Mouse (Mus musculus): Measurements from ENCODE around the gene Ppp1r27. TPM values are rescaled to one million over a fixed set of nuclear protein-coding genes. Genes with fewer than 3 reads are reported as not detected.
"Not testable (repeated sequence)": the region's sequence is repeated elsewhere in the genome, so short reads cannot be mapped to it uniquely, and the experiment has no call there.

Ppp1r27 gene
- polyA plus RNA-seq, 1 experiment, result not detected

- H3K4me3 ChIP-seq (ENCODE audit: insufficient read depth, low read depth, low read length), result peak overlapping the region; percentile 85
- WGBS, result 8% methylated on average over 11 of the region's 11 CpGs
- H3K27ac ChIP-seq (ENCODE audit: insufficient read depth, low read depth, low read length), result no peak overlapping the region
- TF ChIP-seq POLR2A (IDR thresholded peaks at IDR 0.05; ENCODE audit: insufficient read depth, low read depth, low read length) (no peak), CTCF (IDR thresholded peaks at IDR 0.05; ENCODE audit: insufficient read depth, low read depth, low read length) (no peak)
- H3K4me1 ChIP-seq (ENCODE audit: control insufficient read depth, insufficient read depth, low read length), result peaks cover 3% of the 10 kb centered on the region; the same call in 1 of the 2 replicates
Observed at GRCm38 (mm10) chr11:120571754-120572416, 21.0 kb upstream of the Ppp1r27 start.

GRCm38 (mm10) chr11:120571122-120571521 lies 20.2 kb upstream of the Ppp1r27 start:
- WGBS, result 76% methylated on average over 3 of the region's 3 CpGs
- TF ChIP-seq POLR2A (IDR thresholded peaks at IDR 0.05; ENCODE audit: insufficient read depth, low read depth, low read length) (no peak), CTCF (IDR thresholded peaks at IDR 0.05; ENCODE audit: insufficient read depth, low read depth, low read length) (no peak)
- H3K4me3 ChIP-seq (ENCODE audit: insufficient read depth, low read depth, low read length), result no peak overlapping the region
- no peak overlapping the region for H3K27ac ChIP-seq (ENCODE audit: insufficient read depth, low read depth, low read length)
- H3K4me1 ChIP-seq (ENCODE audit: control insufficient read depth, insufficient read depth, low read length), result peaks cover 3% of the 10 kb centered on the region; the same call in 1 of the 2 replicates

- no peak overlapping the region for H3K27ac ChIP-seq (ENCODE audit: insufficient read depth, low read depth, low read length)
- no peak overlapping the region for H3K4me3 ChIP-seq (ENCODE audit: insufficient read depth, low read depth, low read length)
- peaks cover 3% of the 10 kb centered on the region; the same call in 1 of the 2 replicates for H3K4me1 ChIP-seq (ENCODE audit: control insufficient read depth, insufficient read depth, low read length)
- WGBS, result 92% methylated on average over 6 of the region's 6 CpGs
- TF ChIP-seq CTCF (IDR thresholded peaks at IDR 0.05; ENCODE audit: insufficient read depth, low read depth, low read length) (no peak), POLR2A (IDR thresholded peaks at IDR 0.05; ENCODE audit: insufficient read depth, low read depth, low read length) (no peak)
Observed at GRCm38 (mm10) chr11:120568324-120568723, 17.4 kb upstream of the Ppp1r27 start.

- Histone ChIP-seq H3K27ac (ENCODE audit: insufficient read depth, low read depth, low read length) (no peak overlapping the region), H3K4me3 (ENCODE audit: insufficient read depth, low read depth, low read length) (no peak overlapping the region), H3K4me1 (ENCODE audit: control insufficient read depth, insufficient read depth, low read length) (no peaks in the 10 kb centered on the region)
- WGBS, result 79% methylated on average over 9 of the region's 9 CpGs
- no peak for TF ChIP-seq POLR2A (IDR thresholded peaks at IDR 0.05; ENCODE audit: insufficient read depth, low read depth, low read length)
- TF ChIP-seq CTCF (IDR thresholded peaks at IDR 0.05; ENCODE audit: insufficient read depth, low read depth, low read length), result no peak
Observed at GRCm38 (mm10) chr11:120565114-120565513, 14.2 kb upstream of the Ppp1r27 start.

- Histone ChIP-seq H3K4me1 (ENCODE audit: control insufficient read depth, insufficient read depth, low read length) (no peaks in the 10 kb centered on the region), H3K27ac (ENCODE audit: insufficient read depth, low read depth, low read length) (no peak overlapping the region), H3K4me3 (ENCODE audit: insufficient read depth, low read depth, low read length) (no peak overlapping the region)
- TF ChIP-seq POLR2A (IDR thresholded peaks at IDR 0.05; ENCODE audit: insufficient read depth, low read depth, low read length), result no peak
- TF ChIP-seq CTCF (IDR thresholded peaks at IDR 0.05; ENCODE audit: insufficient read depth, low read depth, low read length), result no peak
- 96% methylated on average over 13 of the region's 13 CpGs for whole genome bisulfite sequencing
Observed at GRCm38 (mm10) chr11:120562949-120563348, 12.0 kb upstream of the Ppp1r27 start.

- WGBS, result 91% methylated on average over 13 of the region's 13 CpGs
Observed at GRCm38 (mm10) chr11:120560952-120561728, 10.2 kb upstream of the Ppp1r27 start.

GRCm38 (mm10) chr11:120558843-120559242 lies 7.9 kb upstream of the Ppp1r27 start:
- H3K4me1 ChIP-seq (ENCODE audit: control insufficient read depth, insufficient read depth, low read length); H3K4me3 ChIP-seq (ENCODE audit: insufficient read depth, low read depth, low read length); H3K27ac ChIP-seq (ENCODE audit: insufficient read depth, low read depth, low read length): not testable (repeated sequence)
- WGBS, result 91% methylated on average over 6 of the region's 6 CpGs

More at GRCm38 (mm10) chr11:120560952-120561728, 10.2 kb upstream of the Ppp1r27 start:
- Histone ChIP-seq H3K4me3 (ENCODE audit: insufficient read depth, low read depth, low read length) (no peak overlapping the region), H3K27ac (ENCODE audit: insufficient read depth, low read depth, low read length) (no peak overlapping the region), H3K4me1 (ENCODE audit: control insufficient read depth, insufficient read depth, low read length) (no peaks in the 10 kb centered on the region)
- no peak for TF ChIP-seq CTCF (IDR thresholded peaks at IDR 0.05; ENCODE audit: insufficient read depth, low read depth, low read length)
- no peak for TF ChIP-seq POLR2A (IDR thresholded peaks at IDR 0.05; ENCODE audit: insufficient read depth, low read depth, low read length)

- peaks cover 6% of the 10 kb centered on the region for H3K4me1 ChIP-seq (ENCODE audit: control insufficient read depth, insufficient read depth, low read length)
- TF ChIP-seq CTCF (IDR thresholded peaks at IDR 0.05; ENCODE audit: insufficient read depth, low read depth, low read length) (no peak), POLR2A (IDR thresholded peaks at IDR 0.05; ENCODE audit: insufficient read depth, low read depth, low read length) (no peak)
- H3K27ac ChIP-seq (ENCODE audit: insufficient read depth, low read depth, low read length), result no peak overlapping the region
- WGBS, result 75% methylated on average over 2 of the region's 2 CpGs
- no peak overlapping the region for H3K4me3 ChIP-seq (ENCODE audit: insufficient read depth, low read depth, low read length)
Observed at GRCm38 (mm10) chr11:120555260-120555659, 4.3 kb upstream of the Ppp1r27 start.

- TF ChIP-seq CTCF (IDR thresholded peaks at IDR 0.05; ENCODE audit: insufficient read depth, low read depth, low read length), result no peak
- TF ChIP-seq POLR2A (IDR thresholded peaks at IDR 0.05; ENCODE audit: insufficient read depth, low read depth, low read length), result no peak
- no peak overlapping the region for H3K27ac ChIP-seq (ENCODE audit: insufficient read depth, low read depth, low read length)
- no peak overlapping the region for H3K4me3 ChIP-seq (ENCODE audit: insufficient read depth, low read depth, low read length)
- WGBS, result 75% methylated on average over 7 of the region's 7 CpGs
- peaks cover 10% of the 10 kb centered on the region for H3K4me1 ChIP-seq (ENCODE audit: control insufficient read depth, insufficient read depth, low read length)
Observed at GRCm38 (mm10) chr11:120554834-120555233, 3.9 kb upstream of the Ppp1r27 start.

Data from olfactory bulb, adult 2 months (tissue).